24 mouse cellular contexts compared by ENCODE assay signal in genomic region chr12:68775503-68775902, GRCm38 (mm10).
"Had no signal": no experiment of that assay in that cellular context is flagged by ENCODE, and none has a peak within 500 bp of the region (broad histone marks: within the 10 kb centered on the region; RNA-seq: fewer than 3 reads in every experiment).

No protein-coding gene starts in this region.

- H3K9me3 ChIP-seq: kidney, embryonic 15.5 days; limb, embryonic 12.5 days; limb, embryonic 15.5 days; lung, embryonic 15.5 days; midbrain, embryonic 10.5 days; midbrain, embryonic 13.5 days; neural tube, embryonic 15.5 days had no signal

- H3K4me1 ChIP-seq: kidney, embryonic 15.5 days; limb, embryonic 12.5 days; limb, embryonic 15.5 days; lung, embryonic 15.5 days; megakaryocyte, embryonic 14.5 days; midbrain, embryonic 10.5 days; midbrain, embryonic 13.5 days; neural tube, embryonic 15.5 days had no signal

- ATAC-seq: liver, postnatal 0 days; midbrain, embryonic 13.5 days; midbrain, embryonic 16.5 days had no signal

- H3K27ac ChIP-seq: kidney, embryonic 15.5 days; left cerebral cortex, adult 2 months; limb, embryonic 12.5 days; limb, embryonic 15.5 days; liver, embryonic 14.5 days; lung, embryonic 15.5 days; midbrain, embryonic 10.5 days; midbrain, embryonic 13.5 days; neural tube, embryonic 15.5 days; stomach, postnatal 0 days had no signal

- DNase-seq: kidney, adult 8-10 months; kidney, postnatal 10 days; kidney, postnatal 36 days; liver, postnatal 0 days; lung, postnatal 10 days; lung, postnatal 36 days; right cerebral cortex, postnatal 14 days; thymus, adult 2 months; thymus, postnatal 14 days; thymus, postnatal 4 days had no signal

- H3K36me3 ChIP-seq: kidney, embryonic 15.5 days; limb, embryonic 12.5 days; limb, embryonic 15.5 days; lung, embryonic 15.5 days; midbrain, embryonic 10.5 days; midbrain, embryonic 13.5 days; neural tube, embryonic 15.5 days had no signal

- H3K9ac ChIP-seq: kidney, embryonic 15.5 days; limb, embryonic 12.5 days; limb, embryonic 15.5 days; liver, embryonic 14.5 days; liver, postnatal 0 days; lung, embryonic 15.5 days; midbrain, embryonic 13.5 days; neural tube, embryonic 15.5 days had no signal

- H3K27me3 ChIP-seq: kidney, embryonic 15.5 days; limb, embryonic 12.5 days; limb, embryonic 15.5 days; lung, embryonic 15.5 days; megakaryocyte, embryonic 14.5 days; midbrain, embryonic 13.5 days; neural tube, embryonic 15.5 days had no signal

- H3K4me3 ChIP-seq: kidney, embryonic 15.5 days; left cerebral cortex, adult 2 months; limb, embryonic 12.5 days; limb, embryonic 15.5 days; lung, embryonic 15.5 days; megakaryocyte, embryonic 14.5 days; midbrain, embryonic 10.5 days; midbrain, embryonic 13.5 days; myocyte; neural tube, embryonic 15.5 days had no signal

- H3K4me2 ChIP-seq: kidney, embryonic 15.5 days; limb, embryonic 12.5 days; limb, embryonic 15.5 days; liver, embryonic 11.5 days; lung, embryonic 15.5 days; midbrain, embryonic 13.5 days; neural tube, embryonic 15.5 days had no signal
